Mouse (Mus musculus) midbrain, embryonic 16.5 days (tissue): ENCODE measurements around the gene Fam110a. TPM values are rescaled to one million over a fixed set of nuclear protein-coding genes. Genes with fewer than 3 reads are reported as not detected.

Source experiments
- ATAC-seq: fragments of 200-750 bp; cut with Nextera tagmentation; 2 replicates; pipeline ENCODE4 v1.8.0; 2017; ENCODE audit warnings: moderate TSS enrichment
- H3K27ac ChIP-seq: fragments of 300-500 bp; sonication (generic); 2 replicates; pipeline ENCODE4 v1.5.1; 2014; ENCODE audit warnings: mild to moderate bottlenecking, low read length, mixed read lengths
- H3K27me3 ChIP-seq: fragments of 300-500 bp; sonication (generic); 2 replicates; pipeline ENCODE4 v1.6.1; 2014; ENCODE audit warnings: low read depth, low read length, mixed read lengths; ENCODE audit not compliant: control insufficient read depth, insufficient read depth
- H3K36me3 ChIP-seq: fragments of 300-500 bp; sonication (generic); 2 replicates; pipeline ENCODE4 v1.6.1; 2014; ENCODE audit warnings: mild to moderate bottlenecking, low read length, moderate library complexity, mixed read lengths; ENCODE audit not compliant: control insufficient read depth, insufficient read depth
- H3K4me1 ChIP-seq: fragments of 300-500 bp; sonication (generic); 2 replicates; pipeline ENCODE4 v1.6.1; 2014; ENCODE audit warnings: mild to moderate bottlenecking, low read length, mixed read lengths; ENCODE audit not compliant: control insufficient read depth, insufficient read depth
- H3K4me2 ChIP-seq: fragments of 300-500 bp; sonication (generic); 2 replicates; pipeline ENCODE4 v1.6.1; 2014; ENCODE audit warnings: mild to moderate bottlenecking, low read length, mixed read lengths
- H3K4me3 ChIP-seq: fragments of 300-500 bp; sonication (generic); 2 replicates; pipeline ENCODE4 v1.5.1; 2014; ENCODE audit warnings: low read depth, mild to moderate bottlenecking, low read length, moderate library complexity, mixed read lengths
- H3K9ac ChIP-seq: fragments of 300-500 bp; sonication (generic); 2 replicates; pipeline ENCODE4 v1.6.1; 2014; ENCODE audit warnings: low read depth, low read length, mixed read lengths
- H3K9me3 ChIP-seq: fragments of 300-500 bp; sonication (generic); replicated peaks from 2 replicates; pipeline ENCODE4 v1.6.1; 2014; ENCODE audit warnings: mild to moderate bottlenecking, low read length, mixed read lengths; ENCODE audit not compliant: control insufficient read depth, poor library complexity, severe bottlenecking
- WGBS: fragments of 180-500 bp; shearing (Covaris S2); extraction: QIAGEN DNeasy Blood & Tissue Kit; methylation state at CpG from one replicate; pipeline ENCODE4 v1.1.7; 2014; 5-methylcytosine and 5-hydroxymethylcytosine counted together
- polyA plus RNA-seq: library from polyadenylated mRNA; unstranded; fragments of >200 nt; fragmentation: Nextera tagmentation; extraction: Ambion mirVana; gene quantifications from 2 replicates; pipeline ENCODE4 v1.2.1, GENCODE M21; 2015

Fam110a gene
- polyA plus RNA-seq, 1 experiment from 2014 or later = 57.5 TPM

DNA sequence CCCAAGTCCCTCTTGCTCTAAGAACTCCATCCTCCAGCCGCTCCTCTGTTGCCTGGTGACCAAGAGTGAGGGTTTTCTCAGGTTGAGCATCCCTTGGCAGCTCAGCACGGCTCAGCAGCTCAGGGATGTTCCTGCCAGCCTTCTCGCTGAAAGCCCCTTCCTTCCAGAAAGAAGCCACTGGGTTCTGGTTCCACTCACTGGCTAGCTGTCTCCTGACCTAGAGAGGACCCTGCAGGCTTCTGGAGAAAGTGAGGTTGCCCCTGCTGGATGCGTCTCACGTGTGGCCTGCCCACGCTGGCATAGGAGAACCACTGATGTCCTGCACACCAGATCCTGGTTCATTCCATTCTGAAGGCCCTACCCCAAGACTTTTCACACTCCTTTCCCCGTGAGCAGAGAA, 11.0 kb downstream of the Fam110a start:
- ATAC-seq = no peak
- peaks cover 62% of the 10 kb centered on the region for H3K4me1 ChIP-seq
- 85% methylated on average over 7 of the region's 7 CpGs for WGBS

DNA sequence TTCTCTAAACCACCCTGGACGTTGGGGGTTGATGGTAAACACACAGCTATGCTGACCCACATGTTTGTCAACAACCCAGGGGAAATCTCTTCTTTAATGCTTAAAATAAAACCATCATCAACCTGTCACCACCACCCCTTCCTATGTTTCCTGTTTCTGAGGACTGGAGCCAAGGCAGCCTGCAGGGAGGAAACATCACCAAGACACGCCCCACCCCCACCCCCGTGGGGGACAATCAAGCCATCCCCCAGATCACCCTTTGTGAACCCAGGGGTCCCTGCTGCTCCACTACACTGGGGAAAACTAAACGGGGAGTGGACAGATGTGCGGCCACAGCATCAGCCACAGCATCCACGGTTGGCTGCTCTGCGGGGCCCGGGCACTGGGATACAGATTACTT, 11.6 kb downstream of the Fam110a start:
- H3K9me3 ChIP-seq = no peaks in the 10 kb centered on the region
- H3K27ac ChIP-seq = 0 out of 2 replicates have a peak overlapping the region, but pooled peaks have one; percentile 9
- no peaks in the 10 kb centered on the region for H3K27me3 ChIP-seq
- no peak for ATAC-seq
- no peak overlapping the region for H3K4me3 ChIP-seq
- H3K36me3 ChIP-seq = no peaks in the 10 kb centered on the region
- H3K4me2 ChIP-seq = peak overlapping the region; percentile 79
- H3K4me1 ChIP-seq = peaks cover 57% of the 10 kb centered on the region
- 0 out of 2 replicates have a peak overlapping the region, but pooled peaks have one; percentile 7 for H3K9ac ChIP-seq
- 62% methylated on average over 8 of the region's 8 CpGs for WGBS

More for the DNA sequence above, 11.0 kb downstream of the Fam110a start:
- Histone ChIP-seq H3K27ac (0 out of 2 replicates have a peak overlapping the region, but pooled peaks have one; percentile 9), H3K9ac (0 out of 2 replicates have a peak overlapping the region, but pooled peaks have one; percentile 7), H3K4me3 (no peak overlapping the region), H3K36me3 (no peaks in the 10 kb centered on the region), H3K9me3 (no peaks in the 10 kb centered on the region), H3K27me3 (no peaks in the 10 kb centered on the region), H3K4me2 (peak overlapping the region; percentile 79)

DNA sequence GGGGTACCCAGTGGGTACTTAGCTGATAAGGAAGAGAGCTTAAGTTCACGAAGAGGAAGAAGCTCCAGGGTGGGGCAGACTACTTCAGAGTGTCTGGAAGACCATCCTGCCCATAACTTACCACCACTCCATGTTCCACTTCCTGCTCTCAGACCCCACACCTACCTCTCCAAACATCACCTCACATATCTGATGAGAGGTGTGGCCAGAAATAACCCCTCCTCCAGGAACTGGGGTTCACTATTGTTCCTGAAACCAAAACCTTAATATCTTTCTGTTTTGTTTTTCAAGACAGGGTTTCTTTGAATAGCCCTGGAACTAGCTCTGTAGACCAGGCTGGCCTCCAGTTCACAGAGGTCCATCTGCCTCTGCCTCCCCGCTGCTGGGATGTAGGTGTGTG, 12.2 kb downstream of the Fam110a start:
- ATAC-seq = no peak
- Histone ChIP-seq H3K27me3 (no peaks in the 10 kb centered on the region), H3K4me2 (peak overlapping the region; percentile 46), H3K9me3 (no peaks in the 10 kb centered on the region), H3K27ac (peak overlapping the region; percentile 47; the same call in 1 of the 2 replicates), H3K36me3 (no peaks in the 10 kb centered on the region), H3K9ac (no peak overlapping the region), H3K4me3 (no peak overlapping the region), H3K4me1 (peaks cover 52% of the 10 kb centered on the region)
- 71% methylated on average over 2 of the region's 2 CpGs for WGBS

- H3K4me1 ChIP-seq = peaks cover 53% of the 10 kb centered on the region
- 9% methylated on average over 9 of the region's 9 CpGs for WGBS
- H3K4me2 ChIP-seq = peak overlapping the region; percentile 46
- no peaks in the 10 kb centered on the region for H3K27me3 ChIP-seq
- no peaks in the 10 kb centered on the region for H3K9me3 ChIP-seq
- peak overlapping the region; percentile 47 for H3K27ac ChIP-seq
- ATAC-seq = no peak
- H3K9ac ChIP-seq = peak overlapping the region; percentile 54
- H3K36me3 ChIP-seq = no peaks in the 10 kb centered on the region
- peak overlapping the region; percentile 15 for H3K4me3 ChIP-seq
These were observed 12.8 kb downstream of the Fam110a start for GRCm38 (mm10) chr2:151967176-151967750.

GRCm38 (mm10) chr2:151964052-151964451, 16.0 kb downstream of the Fam110a start:
- no peak overlapping the region for H3K4me3 ChIP-seq
- H3K9ac ChIP-seq = 0 out of 2 replicates have a peak overlapping the region, but pooled peaks have one; percentile 7
- no peaks in the 10 kb centered on the region for H3K27me3 ChIP-seq
- ATAC-seq = no peak
- no peaks in the 10 kb centered on the region for H3K9me3 ChIP-seq
- H3K4me2 ChIP-seq = no peak overlapping the region
- no peaks in the 10 kb centered on the region for H3K36me3 ChIP-seq
- H3K27ac ChIP-seq = no peak overlapping the region
- peaks cover 41% of the 10 kb centered on the region for H3K4me1 ChIP-seq
- 10% methylated on average over 9 of the region's 9 CpGs for WGBS

- Histone ChIP-seq H3K27ac (no peak overlapping the region), H3K36me3 (no peaks in the 10 kb centered on the region), H3K9ac (no peak overlapping the region), H3K4me3 (no peak overlapping the region), H3K27me3 (no peaks in the 10 kb centered on the region), H3K4me2 (no peak overlapping the region), H3K9me3 (no peaks in the 10 kb centered on the region), H3K4me1 (peaks cover 34% of the 10 kb centered on the region)
- no peak for ATAC-seq
- WGBS = 85% methylated on average over 5 of the region's 5 CpGs
These were observed 16.7 kb downstream of the Fam110a start for GRCm38 (mm10) chr2:151963319-151963718.

- Histone ChIP-seq H3K4me2 (no peak overlapping the region), H3K27ac (no peak overlapping the region), H3K4me3 (no peak overlapping the region), H3K4me1 (peaks cover 25% of the 10 kb centered on the region), H3K9me3 (no peaks in the 10 kb centered on the region), H3K9ac (no peak overlapping the region), H3K27me3 (no peaks in the 10 kb centered on the region), H3K36me3 (no peaks in the 10 kb centered on the region)
- 49% methylated on average over 10 of the region's 10 CpGs for WGBS
- no peak for ATAC-seq
These were observed 17.5 kb downstream of the Fam110a start for GRCm38 (mm10) chr2:151962474-151962873.

DNA sequence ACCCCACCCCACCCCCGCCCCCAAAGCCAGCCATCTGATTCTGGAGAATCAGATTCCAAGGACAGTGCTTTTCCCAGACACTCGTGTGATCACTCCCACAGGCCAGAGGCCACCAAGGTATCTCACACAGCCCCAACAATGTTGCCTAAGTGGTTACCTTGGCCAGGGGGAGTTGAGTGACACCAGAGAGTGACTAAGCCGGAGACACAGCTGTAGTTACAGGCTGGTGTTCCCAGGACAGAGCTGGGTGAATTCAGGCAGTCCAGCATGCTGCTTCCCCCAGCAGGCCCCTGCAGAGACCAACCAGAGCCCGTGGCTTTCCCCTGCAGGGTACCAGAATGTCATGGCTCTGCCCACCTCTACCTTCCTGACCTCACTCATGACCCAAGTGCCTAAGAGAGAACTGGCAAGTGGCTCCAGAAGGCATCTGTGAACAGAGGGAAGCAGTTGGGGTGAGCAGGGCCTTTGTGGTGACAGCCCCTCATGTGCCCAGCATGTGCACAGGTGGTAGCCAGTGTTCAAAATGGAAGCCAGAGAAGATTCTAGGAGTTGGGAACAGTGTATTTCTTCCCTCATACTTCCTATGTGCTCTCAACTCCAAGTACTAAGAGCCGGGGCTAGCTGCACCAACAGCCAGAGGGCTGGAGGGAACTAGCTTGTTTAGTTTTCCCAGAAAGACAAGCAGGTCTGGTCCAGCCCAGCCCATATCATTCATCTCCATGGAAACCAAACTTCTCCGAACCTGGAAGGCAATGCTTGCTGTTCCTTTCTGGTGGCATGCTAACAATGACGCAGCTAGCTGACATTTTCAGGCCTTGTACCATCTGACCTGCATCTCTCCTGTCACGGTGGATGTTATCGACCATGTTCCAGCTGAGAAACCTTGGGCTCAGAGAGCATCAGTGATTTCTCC, 18.5 kb downstream of the Fam110a start:
- 34% methylated on average over 9 of the region's 9 CpGs for WGBS
- H3K27ac ChIP-seq = peak overlapping the region; percentile 15; the same call in 1 of the 2 replicates

DNA sequence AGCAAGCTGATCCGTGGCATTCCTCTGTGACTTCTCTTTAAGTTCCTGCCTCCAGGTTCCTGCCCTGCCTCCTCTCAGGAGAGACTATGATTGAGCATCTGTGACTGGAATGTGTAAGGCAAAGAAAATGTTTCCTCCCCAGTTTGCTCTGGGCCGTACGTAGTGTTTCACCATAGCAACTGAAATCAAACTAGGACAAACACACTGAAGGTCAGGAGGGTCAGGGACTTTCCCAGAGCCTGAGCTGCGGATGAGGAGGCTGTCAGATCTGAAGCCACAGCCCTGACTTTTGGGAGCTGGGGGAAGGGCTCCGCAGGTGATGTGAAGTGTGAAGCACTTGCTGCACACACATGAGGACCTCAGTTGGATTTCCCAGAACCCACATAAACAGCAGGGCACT, 20.7 kb downstream of the Fam110a start:
- H3K4me3 ChIP-seq = no peak overlapping the region
- H3K4me2 ChIP-seq = no peak overlapping the region
- no peaks in the 10 kb centered on the region for H3K9me3 ChIP-seq
- no peak overlapping the region for H3K27ac ChIP-seq
- 37% methylated on average over 5 of the region's 5 CpGs for WGBS
- peaks cover 17% of the 10 kb centered on the region for H3K4me1 ChIP-seq
- no peaks in the 10 kb centered on the region for H3K36me3 ChIP-seq
- ATAC-seq = no peak
- no peak overlapping the region for H3K9ac ChIP-seq
- H3K27me3 ChIP-seq = no peaks in the 10 kb centered on the region

More for the DNA sequence above, 18.5 kb downstream of the Fam110a start:
- H3K4me3 ChIP-seq = no peak overlapping the region
- no peak overlapping the region for H3K9ac ChIP-seq
- H3K27me3 ChIP-seq = no peaks in the 10 kb centered on the region
- peaks cover 18% of the 10 kb centered on the region for H3K4me1 ChIP-seq
- no peaks in the 10 kb centered on the region for H3K36me3 ChIP-seq
- H3K4me2 ChIP-seq = no peak overlapping the region
- no peaks in the 10 kb centered on the region for H3K9me3 ChIP-seq
- peak; percentile 34 for ATAC-seq
